Mouse (Mus musculus): ENCODE measurements at regions not wholly inside any gene's neighbourhood (a gene's known extent, or its start where the extent isn't known, plus 50 kb on each side); places are given as distances from the start of the nearest gene placed in this dataset.

GRCm38 (mm10) chr9:31794911-31795310, 118.4 kb downstream of the Barx2 start:
- no peak for DNase-seq

- no peak for DNase-seq
Observed at GRCm38 (mm10) chr9:31775956-31776355, 137.3 kb downstream of the Barx2 start.

- no peak for DNase-seq
Observed at GRCm38 (mm10) chr9:31765401-31765800, 147.9 kb downstream of the Barx2 start.

GRCm38 (mm10) chr9:31757894-31758561, 155.2 kb downstream of the Barx2 start:
- DNase-seq = no peak

GRCm38 (mm10) chr9:31730443-31730842, 182.8 kb downstream of the Barx2 start:
- DNase-seq = no peak

- no peak for DNase-seq
Observed at GRCm38 (mm10) chr9:31719309-31719708, 194.0 kb downstream of the Barx2 start.

GRCm38 (mm10) chr9:31710022-31710421, 203.2 kb downstream of the Barx2 start:
- no peak for DNase-seq

- DNase-seq = no peak
Observed at GRCm38 (mm10) chr9:31706688-31707087, 206.6 kb downstream of the Barx2 start.

- no peak for DNase-seq
Observed at GRCm38 (mm10) chr9:31690921-31691475, 222.3 kb downstream of the Barx2 start.

- no peak for DNase-seq
Observed at GRCm38 (mm10) chr9:31688398-31688705, 224.1 kb upstream of the Tmem45b start.

- DNase-seq = no peak
Observed at GRCm38 (mm10) chr9:31687686-31688397, 223.6 kb upstream of the Tmem45b start.

GRCm38 (mm10) chr9:31686466-31686865, 222.2 kb upstream of the Tmem45b start:
- no peak for DNase-seq

GRCm38 (mm10) chr9:31684812-31685188, 220.5 kb upstream of the Tmem45b start:
- DNase-seq = no peak

GRCm38 (mm10) chr9:31684099-31684811, 220.0 kb upstream of the Tmem45b start:
- no peak for DNase-seq

GRCm38 (mm10) chr9:31683302-31684081, 219.2 kb upstream of the Tmem45b start:
- DNase-seq = no peak

- DNase-seq = no peak
Observed at GRCm38 (mm10) chr9:31682893-31683292, 218.6 kb upstream of the Tmem45b start.

GRCm38 (mm10) chr9:31677150-31677549, 212.9 kb upstream of the Tmem45b start:
- DNase-seq = no peak

- DNase-seq = no peak
Observed at GRCm38 (mm10) chr9:31659026-31659425, 194.8 kb upstream of the Tmem45b start.

- DNase-seq = no peak
Observed at GRCm38 (mm10) chr9:31657612-31658011, 193.3 kb upstream of the Tmem45b start.

- DNase-seq = no peak
Observed at GRCm38 (mm10) chr9:31656676-31657075, 192.4 kb upstream of the Tmem45b start.

GRCm38 (mm10) chr9:31654747-31655146, 190.5 kb upstream of the Tmem45b start:
- no peak for DNase-seq

GRCm38 (mm10) chr9:31654213-31654612, 190.0 kb upstream of the Tmem45b start:
- no peak for DNase-seq

Data from gastrocnemius, postnatal 10 days (tissue).